Mouse (Mus musculus) neural tube, embryonic 15.5 days (tissue): ENCODE results near the gene Il11ra1. TPM values are rescaled to one million over a fixed set of nuclear protein-coding genes. Genes with fewer than 3 reads are reported as not detected.

Experiments used
- ATAC-seq: fragments of 200-750 bp; cut with Nextera tagmentation; 2 replicates; pipeline ENCODE4 v1.8.0; 2017; ENCODE audit warnings: mild to moderate bottlenecking, moderate TSS enrichment, moderate library complexity; ENCODE audit not compliant: low FRiP score
- H3K27ac ChIP-seq: fragments of 300-500 bp; sonication (generic); replicated peaks from 2 replicates; pipeline ENCODE4 v1.5.1; 2015; ENCODE audit warnings: mild to moderate bottlenecking, inconsistent platforms
- H3K27me3 ChIP-seq: fragments of 300-500 bp; sonication (generic); replicated peaks from 2 replicates; pipeline ENCODE4 v1.6.1; 2015; ENCODE audit warnings: inconsistent platforms
- H3K36me3 ChIP-seq: fragments of 300-500 bp; sonication (generic); 2 replicates; pipeline ENCODE4 v1.6.1; 2015; ENCODE audit warnings: inconsistent platforms
- H3K4me1 ChIP-seq: fragments of 300-500 bp; sonication (generic); 2 replicates; pipeline ENCODE4 v1.6.1; 2015; ENCODE audit warnings: inconsistent platforms
- H3K4me2 ChIP-seq: fragments of 300-500 bp; sonication (generic); 2 replicates; pipeline ENCODE4 v1.6.1; 2015; ENCODE audit warnings: inconsistent platforms, mild to moderate bottlenecking, moderate library complexity
- H3K4me3 ChIP-seq: fragments of 300-500 bp; sonication (generic); replicated peaks from 2 replicates; pipeline ENCODE4 v1.5.1; 2015; ENCODE audit warnings: mild to moderate bottlenecking, inconsistent platforms
- H3K9ac ChIP-seq: fragments of 300-500 bp; sonication (generic); replicated peaks from 2 replicates; pipeline ENCODE4 v1.6.1; 2015; ENCODE audit warnings: mild to moderate bottlenecking, inconsistent platforms
- H3K9me3 ChIP-seq: fragments of 300-500 bp; sonication (generic); replicated peaks from 2 replicates; pipeline ENCODE4 v1.6.1; 2016; ENCODE audit warnings: inconsistent platforms
- WGBS: fragments of 180-500 bp; shearing (Covaris S2); methylation state at CpG from one replicate; pipeline ENCODE4 v1.1.7; 2015; ENCODE audit warnings: mixed read lengths; 5-methylcytosine and 5-hydroxymethylcytosine counted together
- polyA plus RNA-seq: library from polyadenylated mRNA; unstranded; fragments of >200 nt; fragmentation: Nextera tagmentation; extraction: Ambion mirVana; gene quantifications from 2 replicates; pipeline ENCODE4 v1.2.1, GENCODE M21; 2015

The Il11ra1 gene
- polyA plus RNA-seq, 1 experiment from 2014 or later: 52.6 TPM

DNA sequence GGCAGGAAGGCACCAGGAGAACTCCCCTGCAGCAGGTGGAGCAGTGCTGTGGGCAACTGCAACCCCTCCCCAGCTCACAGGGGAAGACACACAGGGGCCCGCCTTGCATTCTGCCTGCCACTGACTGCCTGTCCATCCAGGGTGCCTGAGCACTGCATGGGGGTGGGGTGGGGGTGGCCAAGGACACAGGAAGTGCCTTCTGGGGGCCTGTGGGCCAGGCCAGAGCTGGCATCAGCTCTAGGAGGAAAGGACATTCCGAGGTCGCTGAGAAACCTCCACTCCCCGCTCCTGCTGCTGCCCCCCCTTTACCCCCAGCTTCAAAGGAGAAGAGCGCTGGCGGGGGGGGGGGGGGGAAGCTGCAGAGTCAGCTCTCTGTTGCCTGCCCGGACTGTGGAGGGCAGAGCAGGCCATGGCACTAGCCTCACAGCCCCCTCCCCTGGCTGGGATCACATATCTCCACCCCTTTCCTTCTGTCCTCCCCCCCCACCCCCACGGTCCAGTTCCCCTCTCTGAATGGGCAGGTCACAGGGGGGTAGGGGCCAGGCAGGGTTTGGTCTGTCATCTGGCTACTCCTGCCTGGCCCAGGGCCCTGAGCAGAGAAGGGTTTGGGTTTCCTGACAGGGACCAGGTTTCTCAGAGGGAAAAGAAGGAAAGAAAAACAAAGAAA, 34.6 kb upstream of the Il11ra1 start:
- Histone ChIP-seq H3K4me2 (no peak overlapping the region), H3K27me3 (no peaks in the 10 kb centered on the region), H3K9ac (0 out of 2 replicates have a peak overlapping the region, but pooled peaks have one; percentile 17), H3K4me1 (peaks cover 35% of the 10 kb centered on the region), H3K4me3 (no peak overlapping the region), H3K9me3 (no peaks in the 10 kb centered on the region), H3K27ac (no peak overlapping the region), H3K36me3 (no peaks in the 10 kb centered on the region)
- 18% methylated on average over 7 of the region's 8 CpGs for WGBS
- ATAC-seq: 0 out of 2 replicates have a peak, but pooled peaks have one; percentile 11

DNA sequence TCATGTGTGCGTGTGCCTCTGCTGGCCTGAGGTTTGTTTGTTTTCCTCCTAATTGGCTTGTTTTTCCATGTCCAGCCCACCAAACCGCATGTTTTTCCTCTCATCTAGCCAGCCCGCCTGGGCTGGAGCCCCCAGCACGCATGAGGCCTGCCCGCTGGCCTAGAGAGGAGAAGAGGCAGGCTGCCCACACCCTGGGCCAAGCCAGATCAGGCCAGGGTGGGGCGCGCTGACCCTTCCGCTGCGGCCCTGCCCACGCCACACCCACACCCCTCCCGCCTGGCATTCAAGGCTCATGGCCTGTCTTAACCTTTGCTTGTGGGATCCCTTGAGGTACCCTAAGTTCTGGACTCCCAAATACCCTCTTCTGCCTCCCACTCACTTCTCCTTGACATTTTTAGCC, 33.1 kb upstream of the Il11ra1 start:
- no peaks in the 10 kb centered on the region for H3K27me3 ChIP-seq
- no peak overlapping the region for H3K4me3 ChIP-seq
- no peak overlapping the region for H3K27ac ChIP-seq
- no peak for ATAC-seq
- no peak overlapping the region for H3K9ac ChIP-seq
- 84% methylated on average over 11 of the region's 11 CpGs for WGBS
- peaks cover 28% of the 10 kb centered on the region for H3K4me1 ChIP-seq
- H3K4me2 ChIP-seq: no peak overlapping the region
- peaks cover 5% of the 10 kb centered on the region; the same call in 1 of the 2 replicates for H3K36me3 ChIP-seq
- no peaks in the 10 kb centered on the region for H3K9me3 ChIP-seq

DNA sequence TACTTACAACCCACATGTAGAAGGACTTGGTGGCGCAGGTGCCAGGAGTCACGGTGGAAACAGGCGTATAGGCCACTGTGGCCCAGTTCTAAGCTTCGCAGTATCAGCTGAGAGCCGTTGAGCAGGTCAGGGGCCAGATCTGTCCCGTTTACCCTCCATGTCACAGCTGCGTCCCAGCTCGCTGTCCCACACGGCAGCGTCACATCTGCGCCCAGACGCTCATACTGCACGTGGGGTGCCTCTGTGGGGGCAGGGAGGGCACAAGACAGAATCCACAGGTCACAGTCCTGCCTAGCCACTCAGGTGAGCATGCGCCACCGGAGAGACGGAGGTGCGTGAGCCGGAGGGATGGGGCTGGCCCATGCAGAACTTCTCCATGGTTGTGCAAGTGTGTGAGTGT, 29.0 kb upstream of the Il11ra1 start:
- Histone ChIP-seq H3K9ac (no peak overlapping the region), H3K27ac (no peak overlapping the region), H3K36me3 (peaks cover 5% of the 10 kb centered on the region; the same call in 1 of the 2 replicates), H3K27me3 (no peaks in the 10 kb centered on the region), H3K9me3 (no peaks in the 10 kb centered on the region), H3K4me3 (no peak overlapping the region), H3K4me1 (peaks cover 35% of the 10 kb centered on the region), H3K4me2 (no peak overlapping the region)
- no peak for ATAC-seq
- 81% methylated on average over 18 of the region's 18 CpGs for WGBS

DNA sequence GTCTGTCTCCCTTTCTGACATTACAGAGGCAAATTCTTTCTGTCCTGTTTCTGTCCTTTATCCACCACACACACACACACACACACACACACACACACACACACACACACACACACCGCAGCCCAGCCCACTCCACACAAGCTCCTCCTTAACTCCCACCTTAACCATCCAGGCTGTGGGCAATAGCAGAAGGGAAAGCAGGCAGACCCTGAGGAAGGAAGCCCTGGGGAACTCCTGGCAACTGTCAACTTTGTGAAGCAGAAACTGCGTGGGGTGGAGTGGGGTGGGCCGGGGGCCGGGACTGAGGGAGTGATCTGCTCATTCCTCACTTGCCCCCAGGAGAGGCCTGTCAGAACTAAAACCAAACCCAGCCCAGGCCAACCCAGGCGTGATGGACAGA, 28.3 kb upstream of the Il11ra1 start:
- Histone ChIP-seq H3K27ac (no peak overlapping the region), H3K9me3 (no peaks in the 10 kb centered on the region), H3K27me3 (no peaks in the 10 kb centered on the region), H3K4me1 (peaks cover 42% of the 10 kb centered on the region), H3K9ac (no peak overlapping the region), H3K36me3 (peaks cover 5% of the 10 kb centered on the region; the same call in 1 of the 2 replicates), H3K4me2 (no peak overlapping the region), H3K4me3 (no peak overlapping the region)
- WGBS: 46% methylated on average over 5 of the region's 5 CpGs
- no peak for ATAC-seq

DNA sequence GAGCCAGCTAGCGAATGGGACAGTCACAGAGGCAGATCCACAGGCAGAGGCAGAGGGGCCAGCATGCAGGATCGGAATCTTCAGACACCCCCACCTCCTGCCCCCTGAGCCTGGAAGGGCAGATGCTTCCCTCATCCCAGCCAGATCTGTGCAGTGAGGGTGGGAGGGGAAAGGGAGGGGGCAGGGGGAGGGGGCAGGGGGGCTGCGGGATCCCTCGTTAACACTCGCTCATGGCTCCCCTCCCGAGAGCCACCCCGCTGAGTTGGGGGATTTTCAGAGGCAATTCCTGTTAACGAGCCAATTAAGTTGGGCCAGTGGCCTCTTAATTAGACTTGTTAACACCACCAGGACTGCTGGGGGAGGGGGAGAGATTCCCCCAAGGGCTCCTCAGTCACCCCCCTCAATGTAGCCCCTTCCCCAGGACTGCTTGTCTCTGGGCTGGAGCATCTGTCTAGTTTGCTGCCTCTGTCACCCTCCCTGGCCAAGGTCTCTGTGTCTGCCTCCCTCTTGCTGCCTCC, 27.8 kb upstream of the Il11ra1 start:
- WGBS: 11% methylated on average over 8 of the region's 8 CpGs
- H3K27me3 ChIP-seq: no peaks in the 10 kb centered on the region
- 0 out of 2 replicates have a peak overlapping the region, but pooled peaks have one; percentile 14 for H3K9ac ChIP-seq
- ATAC-seq: peak; percentile 21; the same call in 1 of the 2 replicates
- H3K36me3 ChIP-seq: peaks cover 5% of the 10 kb centered on the region; the same call in 1 of the 2 replicates
- peaks cover 47% of the 10 kb centered on the region for H3K4me1 ChIP-seq
- no peaks in the 10 kb centered on the region for H3K9me3 ChIP-seq
- H3K27ac ChIP-seq: no peak overlapping the region
- no peak overlapping the region for H3K4me3 ChIP-seq
- no peak overlapping the region for H3K4me2 ChIP-seq

DNA sequence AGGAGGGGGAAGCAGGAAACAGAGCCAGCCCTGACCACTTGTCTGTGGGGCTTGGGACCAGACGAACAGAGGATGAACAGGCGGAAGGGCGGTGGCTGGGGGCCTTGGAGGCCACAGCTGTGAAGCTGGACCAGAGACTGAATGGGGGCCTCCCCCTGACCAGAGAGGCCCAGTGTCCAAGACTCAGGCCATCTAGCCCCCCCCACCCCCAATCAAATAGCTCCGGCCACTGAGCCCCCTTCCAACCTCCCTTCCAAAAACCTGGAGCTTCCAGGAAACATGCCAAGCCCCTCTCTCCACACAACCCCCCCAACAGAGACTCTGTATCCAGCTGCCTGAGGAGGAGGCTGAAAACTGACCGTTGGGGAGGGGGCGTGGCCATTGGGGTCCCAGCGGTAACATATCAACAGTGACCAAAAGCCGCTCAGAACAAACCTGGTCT, 27.2 kb upstream of the Il11ra1 start:
- peaks cover 5% of the 10 kb centered on the region; the same call in 1 of the 2 replicates for H3K36me3 ChIP-seq
- no peaks in the 10 kb centered on the region for H3K9me3 ChIP-seq
- H3K4me1 ChIP-seq: peaks cover 52% of the 10 kb centered on the region
- WGBS: 31% methylated on average over 8 of the region's 8 CpGs
- no peak overlapping the region for H3K4me3 ChIP-seq
- H3K27ac ChIP-seq: no peak overlapping the region
- no peaks in the 10 kb centered on the region for H3K27me3 ChIP-seq
- no peak overlapping the region for H3K4me2 ChIP-seq
- peak; percentile 13; the same call in 1 of the 2 replicates for ATAC-seq
- H3K9ac ChIP-seq: 0 out of 2 replicates have a peak overlapping the region, but pooled peaks have one; percentile 14

DNA sequence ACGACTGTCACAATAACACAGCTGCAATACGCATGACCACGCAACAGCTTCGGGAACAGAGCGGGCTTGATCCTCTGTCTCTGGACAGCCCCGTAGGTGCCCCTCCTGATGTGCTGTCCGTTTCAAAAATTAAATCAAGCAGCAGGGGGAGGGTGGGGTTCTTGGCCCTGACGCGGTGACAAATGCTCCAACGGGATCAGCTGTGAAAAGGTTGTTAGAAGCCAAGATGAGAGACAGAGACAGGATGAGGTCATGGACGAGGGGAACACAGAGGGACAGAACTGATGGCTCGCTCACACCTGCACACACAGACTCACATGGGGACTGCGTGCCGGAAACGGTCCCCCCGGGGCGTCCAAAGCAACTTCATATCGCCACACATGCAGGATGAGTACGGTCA, 26.6 kb upstream of the Il11ra1 start:
- H3K27ac ChIP-seq: no peak overlapping the region
- H3K27me3 ChIP-seq: no peaks in the 10 kb centered on the region
- H3K9ac ChIP-seq: no peak overlapping the region
- WGBS: 43% methylated on average over 19 of the region's 19 CpGs
- no peak overlapping the region for H3K4me3 ChIP-seq
- H3K36me3 ChIP-seq: peaks cover 5% of the 10 kb centered on the region; the same call in 1 of the 2 replicates
- H3K9me3 ChIP-seq: no peaks in the 10 kb centered on the region
- no peak overlapping the region for H3K4me2 ChIP-seq
- peaks cover 58% of the 10 kb centered on the region for H3K4me1 ChIP-seq
- no peak for ATAC-seq

DNA sequence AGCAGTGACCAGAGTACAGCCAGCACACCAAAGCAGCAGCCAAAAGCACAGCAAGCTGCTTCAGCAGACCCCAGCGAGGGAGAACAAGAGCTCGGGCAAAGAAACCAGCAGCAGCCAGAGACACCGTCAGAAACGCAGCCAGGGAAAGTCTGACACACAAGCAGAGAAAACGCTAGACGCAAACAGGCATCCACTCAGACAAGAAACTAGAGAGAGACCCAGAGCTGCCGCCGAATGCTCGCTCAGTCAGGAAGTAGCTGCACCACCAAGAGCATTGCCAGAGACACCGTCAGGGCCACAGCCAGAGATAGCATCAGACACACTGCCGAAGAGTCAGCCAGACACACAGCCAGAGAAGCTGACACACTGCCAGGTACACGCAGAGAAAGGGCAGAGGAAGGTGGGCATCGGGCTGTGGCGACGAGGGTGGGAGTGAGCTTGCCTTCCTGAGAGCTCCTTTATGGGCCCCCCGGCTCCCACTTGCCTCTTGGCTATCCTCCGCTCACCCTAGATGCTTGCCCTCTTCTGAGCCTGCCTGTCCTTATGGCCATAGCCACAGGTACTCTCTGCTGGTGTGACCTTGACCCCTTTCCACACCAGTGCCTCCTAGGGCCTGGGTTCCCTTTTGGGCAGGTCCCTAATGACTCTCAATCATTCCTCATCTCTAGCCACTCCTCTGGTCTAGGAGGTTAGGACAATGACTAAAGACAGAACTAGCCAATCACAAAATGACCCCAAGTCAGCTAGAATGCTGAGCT, 23.4 kb upstream of the Il11ra1 start:
- no peak for ATAC-seq
- Histone ChIP-seq H3K27me3 (no peaks in the 10 kb centered on the region), H3K4me3 (no peak overlapping the region), H3K27ac (peak overlapping the region; percentile 58), H3K9me3 (no peaks in the 10 kb centered on the region), H3K4me2 (peak overlapping the region; percentile 13; the same call in 1 of the 2 replicates), H3K9ac (no peak overlapping the region), H3K4me1 (peaks cover 81% of the 10 kb centered on the region), H3K36me3 (no peaks in the 10 kb centered on the region)
- 62% methylated on average over 17 of the region's 17 CpGs for WGBS

DNA sequence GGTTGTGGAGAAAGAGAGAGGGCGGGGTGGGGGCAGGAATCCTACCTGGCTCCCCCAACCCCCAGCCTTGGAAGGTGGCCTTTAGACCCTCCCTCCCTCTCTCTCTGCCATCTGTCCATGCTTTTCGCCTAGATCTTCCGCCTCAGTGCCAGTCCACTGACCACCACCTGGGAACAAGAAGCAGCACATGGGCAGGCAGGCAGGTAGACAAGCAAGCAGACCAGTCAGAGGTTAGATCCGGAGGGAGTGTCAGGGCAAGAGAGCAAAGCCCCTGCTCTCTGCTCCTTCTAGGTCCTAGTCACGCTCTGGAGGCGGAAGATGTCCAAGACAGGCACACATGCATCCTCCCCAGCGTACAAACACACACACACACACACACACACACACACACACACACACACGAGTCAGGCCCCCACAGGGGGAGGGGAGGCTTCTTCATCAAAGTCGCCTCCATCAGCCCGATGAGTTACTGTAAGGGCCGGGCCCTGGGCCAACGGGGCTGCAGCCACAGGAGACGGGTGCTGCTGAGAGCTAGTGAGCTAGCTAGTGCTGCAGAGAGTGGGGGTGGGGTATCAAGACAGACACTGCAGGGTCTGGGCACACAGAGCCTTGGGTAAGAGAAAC, 22.7 kb upstream of the Il11ra1 start:
- H3K4me3 ChIP-seq: no peak overlapping the region
- peak overlapping the region; percentile 58; the same call in 1 of the 2 replicates for H3K27ac ChIP-seq
- no peak overlapping the region for H3K4me2 ChIP-seq
- H3K9me3 ChIP-seq: no peaks in the 10 kb centered on the region
- no peaks in the 10 kb centered on the region for H3K27me3 ChIP-seq
- no peaks in the 10 kb centered on the region for H3K36me3 ChIP-seq
- ATAC-seq: peak; percentile 69
- H3K9ac ChIP-seq: no peak overlapping the region
- peaks cover 76% of the 10 kb centered on the region for H3K4me1 ChIP-seq
- 37% methylated on average over 13 of the region's 13 CpGs for WGBS

DNA sequence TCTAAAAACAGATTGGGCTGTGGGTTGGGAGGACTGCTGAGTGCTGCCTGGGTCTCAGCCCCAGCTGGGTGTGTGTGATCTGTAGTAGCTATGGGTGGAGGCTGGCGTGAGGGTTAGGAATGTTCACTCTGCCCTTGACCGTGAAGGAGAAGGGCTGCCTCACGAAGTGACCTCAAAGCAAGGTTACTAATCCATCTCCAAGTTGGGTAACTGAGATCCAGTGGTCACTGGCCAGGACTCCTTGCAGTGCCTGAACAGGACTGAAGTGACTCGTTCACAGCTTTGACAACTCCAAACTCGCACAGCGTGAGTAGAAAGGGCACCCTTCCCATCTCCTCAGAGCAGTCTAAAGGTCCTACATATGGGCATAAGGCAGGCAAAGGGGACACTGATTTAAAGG, 20.9 kb upstream of the Il11ra1 start:
- H3K4me2 ChIP-seq: no peak overlapping the region
- no peak for ATAC-seq
- peaks cover 70% of the 10 kb centered on the region for H3K4me1 ChIP-seq
- no peak overlapping the region for H3K9ac ChIP-seq
- no peak overlapping the region for H3K4me3 ChIP-seq
- 81% methylated on average over 6 of the region's 6 CpGs for WGBS
- H3K27ac ChIP-seq: peak overlapping the region; percentile 54
- H3K27me3 ChIP-seq: no peaks in the 10 kb centered on the region
- H3K9me3 ChIP-seq: no peaks in the 10 kb centered on the region
- no peaks in the 10 kb centered on the region for H3K36me3 ChIP-seq

DNA sequence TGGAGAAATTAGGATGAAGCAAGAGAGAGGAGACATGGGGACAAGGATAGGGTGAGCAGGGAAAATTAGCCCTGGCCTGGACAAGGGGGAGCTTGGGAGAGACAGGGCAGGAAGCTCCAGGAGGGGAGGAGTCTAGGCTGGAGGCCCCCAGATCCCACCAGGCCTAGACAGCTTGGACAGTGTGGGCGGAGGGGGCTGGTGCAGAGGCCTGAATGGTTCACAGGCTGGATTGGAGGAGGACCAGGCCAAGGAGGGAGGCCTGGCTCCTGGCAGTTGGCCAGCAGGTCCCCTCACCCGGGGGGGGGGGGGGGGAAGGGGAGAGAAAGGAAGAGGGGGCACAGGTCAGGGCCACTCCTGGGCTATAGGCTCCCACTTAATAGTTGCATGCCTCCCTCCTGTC, 20.5 kb upstream of the Il11ra1 start:
- ATAC-seq: no peak
- H3K27ac ChIP-seq: peak overlapping the region; percentile 54
- H3K9me3 ChIP-seq: no peaks in the 10 kb centered on the region
- no peak overlapping the region for H3K9ac ChIP-seq
- H3K27me3 ChIP-seq: no peaks in the 10 kb centered on the region
- no peaks in the 10 kb centered on the region for H3K36me3 ChIP-seq
- H3K4me2 ChIP-seq: no peak overlapping the region
- H3K4me3 ChIP-seq: no peak overlapping the region
- no CpG with 5 or more reads among the region's 2 CpGs for WGBS
- peaks cover 73% of the 10 kb centered on the region for H3K4me1 ChIP-seq
